Mouse (Mus musculus): ENCODE results near the gene Armh4.

DNA sequence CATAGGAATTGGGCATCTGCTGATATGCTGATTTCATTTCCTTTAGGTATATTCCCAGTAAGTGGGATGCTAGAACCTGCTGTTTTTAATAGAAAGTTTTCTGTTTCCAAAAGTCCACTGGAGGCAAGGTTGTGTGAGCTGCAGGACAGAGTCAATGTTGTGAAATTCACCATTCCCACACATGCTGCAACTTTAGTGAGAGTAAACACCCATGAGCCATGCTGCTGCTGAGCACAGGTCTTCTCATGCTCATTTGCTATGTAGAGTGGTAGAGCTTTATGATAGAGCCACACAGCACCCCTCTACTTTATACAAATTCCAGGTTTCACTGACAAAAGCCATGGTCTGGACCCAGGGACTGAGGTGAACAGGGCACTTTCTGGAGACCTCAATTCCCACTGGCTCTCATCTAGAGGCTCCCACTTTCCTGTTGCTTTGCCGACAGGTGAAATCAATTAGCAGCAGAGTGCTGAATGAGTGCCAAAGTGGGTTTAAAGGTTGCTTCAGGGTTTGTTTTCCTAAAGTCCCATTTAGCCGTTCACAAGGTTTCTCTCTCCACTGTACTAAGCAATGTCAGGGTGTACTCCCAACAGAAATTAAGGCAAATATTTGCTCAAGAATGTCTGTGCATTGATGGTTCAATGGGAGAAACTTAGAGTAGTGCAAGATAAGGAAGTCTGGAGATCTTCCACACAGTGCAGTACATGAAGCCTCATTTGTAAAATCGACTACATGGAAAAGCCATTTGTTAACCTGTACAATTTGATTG, 79.6 kb downstream of the Armh4 start:
- TF ChIP-seq GATA1 (IDR thresholded peaks at IDR 0.05; ENCODE audit: borderline replicate concordance, low read length) (no peak), FLI1 (IDR thresholded peaks at IDR 0.05; ENCODE audit: low read length) (no peak)

All from megakaryocyte, embryonic 14.5 days (primary cell).